Mouse (Mus musculus) lung, adult 2 months (tissue): Measurements from ENCODE around the gene Ccdc40.

Experiments
- CTCF ChIP-seq: fragments of 200-500 bp; IDR thresholded peaks from 2 replicates; pipeline ENCODE4 v1.5.1; 2011; ENCODE audit warnings: mild to moderate bottlenecking, low read length, control low read depth; ENCODE audit not compliant: insufficient read depth
- POLR2A ChIP-seq: fragments of 200-500 bp; IDR thresholded peaks from 2 replicates; pipeline ENCODE4 v1.6.1; 2011; ENCODE audit warnings: low read depth, mild to moderate bottlenecking, control low read depth, low read length, borderline replicate concordance; ENCODE audit errors: extremely low read depth

- TF ChIP-seq POLR2A, result no peak
- TF ChIP-seq CTCF, result no peak
Measured at GRCm38 (mm10) chr11:119192176-119192575, 36.2 kb upstream of the Ccdc40 start.
